Mouse (Mus musculus) liver, embryonic 12.5 days (tissue): Measurements from ENCODE around the gene Mxi1. TPM values are rescaled to one million over a fixed set of nuclear protein-coding genes. Genes with fewer than 3 reads are reported as not detected.

Experiments
- ATAC-seq: fragments of 200-750 bp; cut with Nextera tagmentation; 2 replicates; pipeline ENCODE4 v1.8.0; 2017; ENCODE audit warnings: moderate number of reproducible peaks, mild to moderate bottlenecking, moderate library complexity
- H3K27ac ChIP-seq: fragments of 300-500 bp; sonication (generic); 2 replicates; pipeline ENCODE4 v1.5.1; 2016; ENCODE audit warnings: mild to moderate bottlenecking
- H3K27me3 ChIP-seq: fragments of 300-500 bp; sonication (generic); replicated peaks from 2 replicates; pipeline ENCODE4 v1.6.1; 2016; ENCODE audit warnings: mild to moderate bottlenecking, moderate library complexity
- H3K36me3 ChIP-seq: fragments of 300-500 bp; sonication (generic); 2 replicates; pipeline ENCODE4 v1.6.1; 2016; ENCODE audit warnings: mild to moderate bottlenecking, moderate library complexity
- H3K4me1 ChIP-seq: fragments of 300-500 bp; sonication (generic); 2 replicates; pipeline ENCODE4 v1.6.1; 2016
- H3K4me2 ChIP-seq: fragments of 300-500 bp; sonication (generic); 2 replicates; pipeline ENCODE4 v1.6.1; 2016; ENCODE audit warnings: mild to moderate bottlenecking, moderate library complexity
- H3K4me3 ChIP-seq: fragments of 300-500 bp; sonication (generic); 2 replicates; pipeline ENCODE4 v1.5.1; 2016; ENCODE audit warnings: mild to moderate bottlenecking, moderate library complexity
- H3K9ac ChIP-seq: fragments of 300-500 bp; sonication (generic); 2 replicates; pipeline ENCODE4 v1.6.1; 2016; ENCODE audit warnings: mild to moderate bottlenecking, moderate library complexity
- H3K9me3 ChIP-seq: fragments of 300-500 bp; sonication (generic); replicated peaks from 2 replicates; pipeline ENCODE4 v1.6.1; 2016; ENCODE audit warnings: mild to moderate bottlenecking, moderate library complexity
- WGBS: fragments of 180-500 bp; shearing (Covaris S2); methylation state at CpG from one replicate; pipeline ENCODE4 v1.1.7; 2016; ENCODE audit not compliant: insufficient replicate concordance; 5-methylcytosine and 5-hydroxymethylcytosine counted together
- polyA plus RNA-seq: library from polyadenylated mRNA; unstranded; fragments of >200 nt; fragmentation: Nextera tagmentation; extraction: Ambion mirVana; gene quantifications from 2 replicates; pipeline ENCODE4 v1.2.1, GENCODE M21; 2016

Mxi1 gene
- polyA plus RNA-seq, 1 experiment from 2014 or later, result 38.3 TPM

DNA sequence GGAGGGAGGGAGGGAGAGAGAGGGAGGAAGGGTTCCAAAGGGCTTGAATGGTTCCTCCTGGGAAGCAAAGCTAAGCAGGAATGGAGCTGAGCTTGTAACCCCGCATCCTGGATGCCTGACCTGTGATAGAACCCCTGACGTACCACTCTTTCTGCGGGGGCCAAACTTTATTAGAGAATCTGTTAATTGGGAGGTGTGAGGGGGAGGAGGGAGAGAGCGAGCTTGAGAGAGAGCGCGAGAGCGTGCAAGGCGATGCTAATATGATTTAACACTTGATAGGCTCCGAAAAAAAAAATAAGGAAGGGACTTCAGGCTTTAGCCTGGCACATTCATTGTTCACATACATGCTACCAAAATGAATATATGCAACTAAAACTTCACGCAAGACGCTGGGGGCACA lies 3.6 kb upstream of the Mxi1 start:
- Histone ChIP-seq H3K36me3 (no peaks in the 10 kb centered on the region), H3K9me3 (no peaks in the 10 kb centered on the region), H3K4me3 (no peak overlapping the region), H3K27me3 (peaks cover 16% of the 10 kb centered on the region), H3K9ac (no peak overlapping the region), H3K4me1 (peaks cover 18% of the 10 kb centered on the region), H3K27ac (no peak overlapping the region), H3K4me2 (no peak overlapping the region)
- WGBS, result 42% methylated on average over 11 of the region's 11 CpGs
- ATAC-seq, result no peak

DNA sequence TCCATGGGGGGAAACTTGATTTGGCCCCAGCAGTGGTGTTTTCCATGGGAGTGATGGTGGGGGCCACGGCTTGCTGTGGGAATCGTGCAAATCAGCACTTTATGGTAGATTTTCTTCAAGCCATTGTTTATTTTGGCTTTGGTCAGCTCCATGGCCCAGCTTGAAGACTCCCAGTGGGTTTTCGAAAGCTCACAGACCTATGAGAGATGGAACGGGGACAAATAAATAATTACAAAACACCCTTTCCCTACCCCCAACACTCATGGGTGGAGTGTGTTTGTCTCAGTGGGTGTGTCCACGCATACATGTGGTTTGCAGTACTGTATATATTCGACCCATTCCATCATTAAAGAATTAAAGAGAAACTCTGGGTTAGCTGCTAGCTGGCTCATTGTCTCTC lies 3.1 kb upstream of the Mxi1 start:
- WGBS, result 63% methylated on average over 6 of the region's 6 CpGs
- Histone ChIP-seq H3K9ac (no peak overlapping the region), H3K9me3 (no peaks in the 10 kb centered on the region), H3K27ac (no peak overlapping the region), H3K4me1 (peaks cover 18% of the 10 kb centered on the region), H3K4me2 (no peak overlapping the region), H3K36me3 (no peaks in the 10 kb centered on the region), H3K4me3 (no peak overlapping the region), H3K27me3 (peaks cover 16% of the 10 kb centered on the region)
- no peak for ATAC-seq

DNA sequence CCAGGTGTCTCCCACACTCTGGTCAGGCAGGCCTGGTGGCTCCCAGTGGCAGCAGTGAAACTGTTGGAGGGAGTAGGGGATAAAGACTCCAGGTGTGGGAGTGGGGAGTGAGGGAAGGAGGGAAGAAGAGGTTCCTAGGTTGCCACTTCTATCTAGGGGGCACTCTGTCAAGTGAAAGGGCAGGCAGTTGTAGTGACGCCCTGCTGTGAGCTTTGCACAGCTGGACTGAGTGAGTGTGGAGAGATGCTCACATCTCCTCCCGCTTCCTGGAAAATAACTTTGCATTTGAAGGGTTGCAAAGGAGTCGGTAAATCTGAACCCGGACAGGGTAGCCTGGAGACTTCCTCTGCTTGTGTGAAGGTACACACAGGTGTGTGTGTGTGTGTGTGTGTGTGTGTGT lies 687 bp upstream of the Mxi1 start:
- Histone ChIP-seq H3K4me3 (no peak overlapping the region), H3K9ac (no peak overlapping the region), H3K36me3 (no peaks in the 10 kb centered on the region), H3K27ac (no peak overlapping the region), H3K4me1 (peaks cover 23% of the 10 kb centered on the region), H3K27me3 (peaks cover 13% of the 10 kb centered on the region), H3K4me2 (peak overlapping the region; percentile 98), H3K9me3 (no peaks in the 10 kb centered on the region)
- WGBS, result 46% methylated on average over 4 of the region's 4 CpGs
- ATAC-seq, result no peak

DNA sequence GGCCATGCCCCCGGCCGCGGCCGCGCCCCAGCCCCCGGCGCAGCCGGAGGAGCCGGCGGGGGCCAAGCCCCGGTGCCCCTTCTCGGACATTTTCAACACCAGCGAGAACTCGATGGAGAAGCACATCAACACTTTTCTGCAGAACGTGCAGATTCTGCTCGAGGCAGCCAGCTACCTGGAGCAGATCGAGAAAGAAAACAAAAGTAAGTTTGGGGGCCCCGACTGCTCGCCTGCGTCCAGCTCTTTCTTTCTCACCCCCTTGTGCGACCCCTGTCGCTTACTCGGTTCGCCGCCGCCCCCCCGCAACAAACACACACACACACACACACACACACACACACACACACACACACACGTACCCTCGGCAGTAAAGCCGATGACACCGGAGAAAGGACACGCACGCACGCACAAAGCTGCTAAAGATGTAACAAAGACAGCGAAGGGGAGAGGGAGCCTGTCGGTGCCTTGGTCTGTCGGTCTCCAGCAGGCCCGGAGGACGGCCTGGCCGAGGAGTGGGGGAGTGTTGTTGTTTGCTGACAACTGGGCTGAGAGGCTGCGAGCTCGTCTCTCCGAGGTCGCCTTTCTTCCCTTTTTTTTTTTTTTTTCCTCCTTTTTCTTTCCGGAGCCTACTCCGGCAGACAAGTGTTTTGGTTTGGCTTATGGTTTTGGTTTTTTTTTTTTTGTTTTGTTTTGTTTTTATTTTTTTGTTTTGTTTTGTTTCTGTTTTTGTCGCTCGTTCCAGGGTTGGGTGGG lies 629 bp downstream of the Mxi1 start:
- no peak for ATAC-seq
- Histone ChIP-seq H3K9ac (peak overlapping the region; percentile 97), H3K4me1 (peaks cover 33% of the 10 kb centered on the region), H3K4me2 (peak overlapping the region; percentile 98), H3K27ac (peak overlapping the region; percentile 96), H3K9me3 (no peaks in the 10 kb centered on the region), H3K27me3 (peaks cover 3% of the 10 kb centered on the region; the same call in 1 of the 2 replicates), H3K36me3 (no peaks in the 10 kb centered on the region), H3K4me3 (peak overlapping the region; percentile 84)
- WGBS, result under 1% methylated on average over 46 of the region's 48 CpGs

DNA sequence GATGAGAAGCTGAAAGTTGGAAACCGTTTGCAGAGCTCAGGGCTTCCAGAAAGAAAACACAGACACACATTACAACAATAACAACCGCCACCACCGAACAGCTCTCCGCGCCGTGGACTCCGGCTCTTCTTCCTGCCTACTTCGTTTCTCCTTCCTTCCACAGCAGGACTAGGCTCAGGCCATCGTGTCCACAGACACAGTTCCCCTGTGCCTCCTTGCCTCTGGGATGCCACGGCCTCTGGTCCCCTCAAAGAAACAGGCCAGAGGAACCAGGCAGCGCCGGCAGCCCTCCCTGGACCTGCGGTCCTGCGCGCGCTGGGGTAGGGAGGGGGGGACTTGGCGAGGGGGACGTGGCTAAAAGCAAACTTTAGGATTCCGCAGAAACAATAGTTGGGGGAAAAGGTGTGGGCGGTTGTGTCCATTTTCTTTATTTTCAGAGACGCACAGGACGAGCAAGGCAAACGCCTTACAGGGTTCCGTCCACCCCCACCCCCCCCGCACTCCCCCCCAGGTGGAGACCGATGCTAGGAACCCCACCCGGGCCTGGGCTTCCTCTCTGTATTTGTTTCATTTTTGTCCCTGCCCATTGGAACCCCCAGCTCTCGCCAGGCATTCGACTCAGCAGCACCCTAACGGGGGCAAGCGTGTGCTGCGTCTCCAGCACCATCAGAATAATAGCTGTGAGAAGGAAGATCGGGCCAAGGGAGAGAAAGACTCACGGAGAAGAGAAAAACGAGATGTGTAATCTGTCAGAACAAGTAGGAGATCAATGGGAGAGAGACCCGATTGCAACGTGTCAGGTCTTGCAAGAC lies 1.4 kb downstream of the Mxi1 start:
- H3K27me3 ChIP-seq, result no peaks in the 10 kb centered on the region
- peaks cover 34% of the 10 kb centered on the region for H3K4me1 ChIP-seq
- peak; percentile 3; the same call in 1 of the 2 replicates for ATAC-seq
- no peaks in the 10 kb centered on the region for H3K36me3 ChIP-seq
- H3K4me2 ChIP-seq, result peak overlapping the region; percentile 98
- H3K9me3 ChIP-seq, result no peaks in the 10 kb centered on the region
- WGBS, result 1% methylated on average over 36 of the region's 37 CpGs
- peak overlapping the region; percentile 84 for H3K4me3 ChIP-seq
- peak overlapping the region; percentile 97 for H3K9ac ChIP-seq
- H3K27ac ChIP-seq, result peak overlapping the region; percentile 96

DNA sequence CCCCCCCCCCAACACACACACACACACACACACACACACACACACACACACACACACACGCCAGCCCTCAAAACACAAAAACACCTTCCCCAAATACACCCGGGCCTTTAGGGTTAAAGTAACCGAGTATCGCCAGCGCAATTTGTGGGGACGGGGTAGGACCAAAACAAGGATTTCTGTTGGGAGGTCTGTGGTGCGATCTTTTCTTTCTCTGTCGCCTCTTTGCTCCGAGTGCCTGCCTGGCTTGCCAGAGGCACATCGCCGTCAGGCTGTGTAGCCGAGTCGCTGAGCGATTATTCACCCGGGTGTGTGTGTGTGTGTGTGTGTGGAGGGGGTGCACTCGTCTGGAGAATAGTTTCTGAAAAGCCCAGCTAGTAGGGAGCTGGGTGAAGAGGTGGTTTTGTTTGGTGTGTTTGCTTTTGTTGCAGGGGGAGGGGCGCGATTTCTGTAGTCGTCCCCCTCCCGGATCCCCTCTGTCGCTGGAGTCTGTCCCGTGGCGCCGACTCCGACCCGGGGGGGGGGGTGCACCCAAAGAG lies 2.1 kb downstream of the Mxi1 start:
- Histone ChIP-seq H3K9ac (peak overlapping the region; percentile 97), H3K27ac (peak overlapping the region; percentile 96), H3K9me3 (no peaks in the 10 kb centered on the region), H3K4me2 (peak overlapping the region; percentile 98), H3K27me3 (no peaks in the 10 kb centered on the region), H3K4me3 (peak overlapping the region; percentile 84), H3K36me3 (no peaks in the 10 kb centered on the region), H3K4me1 (peaks cover 32% of the 10 kb centered on the region)
- peak; percentile 14; the same call in 1 of the 2 replicates for ATAC-seq
- under 1% methylated on average over 23 of the region's 26 CpGs for WGBS

DNA sequence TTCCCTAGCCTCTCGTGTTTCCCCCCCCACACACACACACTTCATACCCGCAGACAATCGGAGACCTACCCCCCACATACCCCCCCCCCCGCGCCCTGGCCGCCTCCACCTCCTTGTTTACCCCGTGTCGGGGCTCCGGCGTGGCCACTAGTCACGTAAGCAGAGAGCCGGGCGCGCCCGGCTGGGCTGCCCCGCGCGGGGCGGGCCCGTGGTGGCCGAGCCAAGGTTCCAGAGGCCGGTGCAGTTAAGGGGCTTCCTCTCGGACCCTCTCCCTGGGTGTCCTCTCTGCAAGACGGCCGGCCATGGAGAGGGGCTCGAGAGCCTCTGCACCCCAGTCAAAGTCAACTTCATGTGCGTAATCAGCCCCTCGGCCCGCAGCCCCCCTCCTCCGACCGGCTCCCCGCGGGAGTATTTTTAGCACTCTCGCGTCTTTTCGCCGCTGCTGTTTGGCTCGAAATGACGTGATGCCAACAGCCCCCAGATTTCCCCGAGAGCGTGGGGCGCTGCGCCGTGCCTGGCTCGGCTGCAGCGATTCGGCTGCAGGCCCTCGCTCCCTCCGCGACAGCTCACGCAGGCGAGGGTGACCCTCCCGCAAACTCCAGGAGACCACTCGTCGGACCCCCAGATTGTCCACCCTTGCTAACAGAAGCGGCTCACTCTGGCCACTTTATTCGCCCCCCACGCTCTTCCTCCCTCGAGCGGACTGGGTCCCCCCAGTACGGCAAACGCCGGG lies 2.8 kb downstream of the Mxi1 start:
- peaks cover 33% of the 10 kb centered on the region for H3K4me1 ChIP-seq
- no peaks in the 10 kb centered on the region for H3K9me3 ChIP-seq
- peak overlapping the region; percentile 84 for H3K4me3 ChIP-seq
- no peaks in the 10 kb centered on the region for H3K27me3 ChIP-seq
- no peaks in the 10 kb centered on the region for H3K36me3 ChIP-seq
- peak overlapping the region; percentile 98 for H3K4me2 ChIP-seq
- peak; percentile 45 for ATAC-seq
- under 1% methylated on average over 63 of the region's 63 CpGs for WGBS
- peak overlapping the region; percentile 97 for H3K9ac ChIP-seq
- H3K27ac ChIP-seq, result peak overlapping the region; percentile 96

DNA sequence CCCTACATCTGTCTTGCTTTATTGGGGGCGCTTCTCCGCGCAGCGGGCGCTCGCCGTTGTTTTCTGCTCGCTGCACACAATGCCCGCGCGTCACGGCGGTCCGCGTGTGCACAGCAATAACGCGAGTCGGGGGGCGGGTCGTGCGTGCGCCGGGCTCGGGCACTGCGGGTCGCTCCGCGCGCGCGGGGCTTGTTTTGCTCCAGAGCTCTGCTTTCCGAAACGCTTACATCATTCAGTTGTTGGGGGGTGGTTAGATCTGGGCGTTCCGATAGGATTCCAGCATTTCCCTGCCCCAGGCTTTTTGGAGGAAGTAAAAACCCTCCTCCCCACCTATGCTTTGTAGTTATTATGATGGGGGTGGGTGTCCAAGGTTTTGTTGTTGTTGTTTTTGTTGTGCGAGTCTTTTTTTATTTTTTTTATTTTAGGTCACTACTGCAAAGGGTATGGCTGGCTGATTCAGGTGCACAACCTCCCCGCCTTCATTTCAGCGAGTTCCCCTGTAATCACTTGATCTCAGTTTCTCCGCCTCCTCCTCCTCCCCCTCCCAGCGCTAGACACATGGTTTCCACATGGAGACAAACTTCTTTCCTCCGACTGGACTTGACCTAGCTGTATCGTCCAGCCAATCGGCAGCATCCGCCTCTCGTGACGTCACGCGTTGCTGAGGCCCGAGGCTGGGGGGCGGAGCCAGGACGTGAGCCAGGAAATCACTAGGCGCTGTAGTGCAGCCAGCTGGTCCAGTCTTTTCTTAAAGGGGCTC lies 3.5 kb downstream of the Mxi1 start:
- Histone ChIP-seq H3K4me2 (peak overlapping the region; percentile 98), H3K4me3 (peak overlapping the region; percentile 84), H3K4me1 (peaks cover 40% of the 10 kb centered on the region), H3K36me3 (no peaks in the 10 kb centered on the region), H3K27ac (peak overlapping the region; percentile 96), H3K9ac (peak overlapping the region; percentile 97), H3K27me3 (no peaks in the 10 kb centered on the region), H3K9me3 (no peaks in the 10 kb centered on the region)
- peak; percentile 80 for ATAC-seq
- WGBS, result under 1% methylated on average over 52 of the region's 52 CpGs

DNA sequence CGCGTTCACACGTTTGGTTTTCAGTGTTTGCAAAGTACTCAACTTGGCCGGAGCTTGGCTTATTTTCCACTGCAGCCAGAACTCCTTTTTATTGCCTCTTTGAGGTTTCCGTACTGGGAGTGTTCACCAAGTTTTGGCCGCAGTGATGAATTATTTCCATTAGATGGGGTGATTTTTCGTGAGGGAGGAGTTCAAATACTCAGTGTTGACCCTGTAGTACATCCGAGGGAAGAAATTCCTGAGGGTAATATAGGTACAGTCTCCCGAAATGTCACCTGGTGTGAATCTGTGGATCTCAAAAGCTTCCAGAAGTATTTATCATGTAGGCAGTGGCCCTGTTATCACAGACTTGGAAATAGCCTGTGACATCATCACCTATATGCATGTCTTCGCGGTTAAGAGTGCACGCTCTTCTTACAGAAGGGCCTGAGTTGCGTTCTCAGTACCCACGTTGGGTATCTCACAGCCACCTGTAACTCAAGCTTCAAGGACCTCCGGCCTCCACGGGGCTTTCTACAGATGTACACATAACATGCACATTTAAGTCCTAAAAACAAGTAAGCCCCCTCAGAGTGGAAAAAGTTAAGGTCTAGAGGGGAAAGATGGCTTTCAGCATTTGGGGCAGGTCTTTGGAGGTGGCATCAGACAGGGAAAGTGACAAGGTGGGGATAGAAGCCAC lies 4.4 kb downstream of the Mxi1 start:
- peak overlapping the region; percentile 84 for H3K4me3 ChIP-seq
- 48% methylated on average over 16 of the region's 16 CpGs for WGBS
- peak overlapping the region; percentile 60 for H3K9ac ChIP-seq
- H3K27ac ChIP-seq, result peak overlapping the region; percentile 96
- H3K27me3 ChIP-seq, result no peaks in the 10 kb centered on the region
- ATAC-seq, result no peak
- H3K4me1 ChIP-seq, result peaks cover 44% of the 10 kb centered on the region
- peak overlapping the region; percentile 98 for H3K4me2 ChIP-seq
- no peaks in the 10 kb centered on the region for H3K9me3 ChIP-seq
- H3K36me3 ChIP-seq, result no peaks in the 10 kb centered on the region

DNA sequence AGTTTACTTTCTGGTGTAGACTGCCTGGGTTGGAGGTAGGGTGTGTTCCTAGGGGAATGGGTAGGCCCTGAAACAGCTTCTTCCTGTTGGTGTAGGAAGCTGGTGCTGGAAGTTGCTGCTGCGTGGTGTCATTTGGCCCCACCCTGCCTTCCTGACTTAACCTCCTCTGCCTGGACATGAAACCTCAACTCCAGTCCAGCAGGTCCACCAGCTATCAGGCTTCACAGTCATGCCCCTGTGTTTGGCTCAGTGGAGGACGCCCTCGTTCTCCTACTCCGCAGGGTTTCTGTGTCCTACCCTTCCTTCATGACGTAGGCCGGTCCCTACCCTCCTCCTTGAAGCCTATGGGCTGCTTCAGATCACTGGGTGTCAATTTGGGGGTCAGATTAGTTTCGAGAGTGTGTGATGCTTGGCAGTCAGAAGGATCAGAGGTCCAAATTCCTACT lies 4.9 kb downstream of the Mxi1 start:
- Histone ChIP-seq H3K4me3 (no peak overlapping the region), H3K36me3 (no peaks in the 10 kb centered on the region), H3K27ac (peak overlapping the region; percentile 96; the same call in 1 of the 2 replicates), H3K9ac (no peak overlapping the region), H3K4me1 (peaks cover 44% of the 10 kb centered on the region), H3K27me3 (no peaks in the 10 kb centered on the region), H3K4me2 (peak overlapping the region; percentile 98; the same call in 1 of the 2 replicates), H3K9me3 (no peaks in the 10 kb centered on the region)
- no peak for ATAC-seq
- WGBS, result 80% methylated on average over 7 of the region's 7 CpGs
